Mouse (Mus musculus): ENCODE data around the gene Atp13a3. TPM values are rescaled to one million over a fixed set of nuclear protein-coding genes. Genes with fewer than 3 reads are reported as not detected.

The Atp13a3 gene
- polyA plus RNA-seq, 1 experiment from 2014 or later: 17.4 TPM

DNA sequence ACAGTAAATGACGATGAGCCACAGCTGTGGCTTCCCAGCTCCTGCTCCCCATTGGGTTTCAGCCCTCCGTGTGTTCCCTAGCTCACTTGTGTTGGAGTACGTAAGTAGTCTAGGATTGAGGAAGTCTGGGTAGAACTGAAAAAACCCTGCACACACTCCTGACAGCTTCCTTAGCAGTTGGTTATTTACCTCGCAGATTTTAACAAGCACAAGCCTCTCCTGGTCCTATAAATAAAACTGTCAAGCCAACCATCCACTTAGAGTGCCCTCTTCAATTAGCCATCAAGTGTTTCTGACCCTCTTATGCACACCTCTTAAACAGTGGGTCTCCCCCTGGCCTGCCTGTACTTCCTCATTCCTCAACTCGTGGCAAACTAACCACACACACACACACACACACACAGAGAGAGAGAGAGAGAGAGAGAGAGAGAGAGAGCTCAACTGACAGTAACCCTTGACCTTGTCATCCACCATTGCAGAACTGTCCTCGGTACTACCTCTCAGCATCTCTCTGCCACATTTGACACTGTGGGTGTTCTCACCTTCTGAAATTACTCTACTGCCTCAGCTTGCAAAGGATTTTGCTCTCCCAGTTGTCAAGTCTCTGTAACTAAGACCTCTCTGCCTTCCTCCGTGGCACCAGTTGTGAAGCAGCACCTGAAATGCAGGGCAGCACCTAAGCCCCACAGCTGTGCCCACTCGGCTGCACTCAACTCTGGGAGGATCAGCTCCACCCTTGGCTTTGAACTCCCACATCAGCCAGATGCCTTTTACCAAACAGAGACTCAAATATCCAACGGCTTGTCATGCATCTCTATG is 15.7 kb downstream of the Atp13a3 start:
- peak; percentile 59 for DNase-seq
- Histone ChIP-seq H3K9ac (peak overlapping the region; percentile 94; the same call in 1 of the 2 replicates), H3K4me3 (ENCODE audit: low read depth, low read length) (peak overlapping the region; percentile 87; the same call in 1 of the 2 replicates)

DNA sequence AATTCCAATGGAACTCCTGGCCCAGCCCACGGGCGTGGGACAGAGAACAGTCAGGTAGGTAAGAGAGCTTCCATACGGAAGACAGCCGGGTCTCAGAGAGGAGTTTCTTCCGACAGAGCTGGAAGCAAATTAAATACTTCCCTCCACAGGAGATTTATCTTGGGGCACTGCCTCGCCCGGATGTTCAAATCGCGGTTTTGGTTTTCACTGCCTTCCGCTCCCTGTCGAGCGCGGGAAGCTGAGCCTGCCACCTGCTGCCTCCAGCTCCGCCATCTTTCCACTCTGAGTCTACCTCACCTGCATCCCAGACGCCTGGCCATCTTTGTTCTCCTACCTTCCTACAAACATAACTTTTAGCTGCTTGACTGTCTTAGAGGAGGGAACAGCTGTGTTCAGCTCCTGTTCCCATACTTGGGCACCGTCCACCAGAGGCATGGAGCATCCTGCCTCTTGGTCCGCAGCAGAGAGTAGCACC is 16.5 kb downstream of the Atp13a3 start:
- TF ChIP-seq CTCF (IDR thresholded peaks at IDR 0.05; ENCODE audit: low read depth): no peak
- peak overlapping the region; percentile 87 for H3K4me3 ChIP-seq (ENCODE audit: low read depth, low read length)
- peaks cover 12% of the 10 kb centered on the region; the same call in 1 of the 2 replicates for H3K36me3 ChIP-seq (ENCODE audit: insufficient read depth)
- H3K27ac ChIP-seq (ENCODE audit: low read depth): peak overlapping the region; percentile 71
- H3K4me2 ChIP-seq: peak overlapping the region; percentile 92
- DNase-seq: peak; percentile 55
- H3K9me3 ChIP-seq (ENCODE audit: low read depth, low read length): no peaks in the 10 kb centered on the region
- ATAC-seq (ENCODE audit: insufficient read depth): peak; percentile 15; the same call in 1 of the 2 replicates
- WGBS: 2% methylated on average over 17 of the region's 17 CpGs
- no peaks in the 10 kb centered on the region for H3K27me3 ChIP-seq (ENCODE audit: insufficient read depth, low read length)
- H3K4me1 ChIP-seq (ENCODE audit: insufficient read depth): peaks cover 12% of the 10 kb centered on the region; the same call in 1 of the 2 replicates
- H3K9ac ChIP-seq: peak overlapping the region; percentile 94

More for the DNA sequence above, 15.7 kb downstream of the Atp13a3 start:
- peaks cover 9% of the 10 kb centered on the region; the same call in 1 of the 2 replicates for H3K36me3 ChIP-seq (ENCODE audit: insufficient read depth)
- no peaks in the 10 kb centered on the region for H3K27me3 ChIP-seq (ENCODE audit: insufficient read depth, low read length)
- ATAC-seq (ENCODE audit: insufficient read depth): peak; percentile 50
- H3K4me1 ChIP-seq (ENCODE audit: insufficient read depth): peaks cover 12% of the 10 kb centered on the region; the same call in 1 of the 2 replicates
- WGBS: 43% methylated on average over 9 of the region's 9 CpGs
- H3K9me3 ChIP-seq (ENCODE audit: low read depth, low read length): no peaks in the 10 kb centered on the region
- peak overlapping the region; percentile 92 for H3K4me2 ChIP-seq
- peak overlapping the region; percentile 71 for H3K27ac ChIP-seq (ENCODE audit: low read depth)
- no peak for TF ChIP-seq CTCF (IDR thresholded peaks at IDR 0.05; ENCODE audit: low read depth)

DNA sequence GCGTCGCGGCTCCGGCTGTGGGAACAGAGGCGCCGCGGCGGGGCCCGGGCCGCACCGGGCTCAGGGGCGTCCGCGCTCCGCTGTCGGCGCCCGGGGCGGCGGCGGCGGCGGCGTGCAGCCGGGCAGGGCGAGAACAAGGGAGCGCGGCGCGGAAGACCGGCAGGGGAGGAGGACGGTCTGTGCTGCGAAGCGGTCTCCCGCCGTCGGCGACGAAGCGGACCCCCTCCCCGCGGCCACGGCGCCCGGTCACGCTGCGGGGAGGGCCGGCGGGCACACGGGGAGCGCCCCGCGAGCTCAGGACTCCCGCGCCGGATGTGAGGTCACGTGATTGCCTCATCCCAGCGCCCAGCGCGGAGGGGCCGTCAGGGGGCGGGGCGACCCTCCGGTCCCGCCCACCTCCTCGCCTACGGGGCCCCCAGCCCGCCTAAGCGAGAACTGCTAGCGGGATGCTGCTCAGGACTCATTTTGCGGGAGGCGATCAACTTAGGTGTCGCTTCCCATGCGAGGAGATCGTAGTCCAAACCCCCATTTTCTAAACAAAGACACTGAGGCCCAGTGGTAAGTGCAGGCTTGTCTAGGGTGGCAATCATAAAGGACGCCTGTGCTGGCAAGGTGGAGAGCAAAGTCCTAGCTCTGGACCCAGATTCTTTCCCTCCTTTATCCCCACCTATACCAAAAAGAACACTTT is 17.1 kb downstream of the Atp13a3 start:
- 0% methylated on average over 39 of the region's 76 CpGs for WGBS
- no peaks in the 10 kb centered on the region for H3K27me3 ChIP-seq (ENCODE audit: insufficient read depth, low read length)
- H3K4me3 ChIP-seq (ENCODE audit: low read depth, low read length): peak overlapping the region; percentile 87

DNA sequence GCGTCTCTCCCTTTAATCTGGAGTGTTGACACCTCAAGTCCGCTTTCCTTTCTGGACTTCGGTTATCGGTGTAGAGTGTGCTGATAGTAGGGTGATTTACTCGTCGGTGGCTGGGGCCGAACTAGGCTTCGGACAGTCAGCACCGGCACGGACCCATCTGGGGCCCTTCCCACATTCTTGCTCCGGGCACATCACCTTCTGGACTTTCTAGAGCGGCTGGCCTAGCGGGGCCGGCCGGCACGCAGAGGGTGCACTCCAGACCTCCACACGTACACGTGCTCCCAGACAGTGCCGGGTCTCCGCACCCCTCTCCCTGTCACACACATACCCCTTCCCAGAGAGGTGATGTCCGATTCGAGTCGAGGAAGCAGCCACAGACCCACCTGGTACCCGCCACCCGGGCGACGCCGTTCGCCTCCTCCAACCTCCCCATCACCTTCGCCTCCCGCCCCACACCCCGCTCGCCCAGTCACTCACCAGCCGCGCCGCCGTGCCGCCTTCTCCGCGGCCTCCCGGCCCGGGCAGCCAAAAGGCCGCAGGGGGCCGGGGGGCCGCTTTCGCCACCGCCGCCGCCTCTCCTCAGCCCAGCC is 17.8 kb downstream of the Atp13a3 start:
- Histone ChIP-seq H3K4me1 (ENCODE audit: insufficient read depth) (peaks cover 12% of the 10 kb centered on the region; the same call in 1 of the 2 replicates), H3K27me3 (ENCODE audit: insufficient read depth, low read length) (no peaks in the 10 kb centered on the region), H3K9ac (peak overlapping the region; percentile 94), H3K4me2 (peak overlapping the region; percentile 92), H3K9me3 (ENCODE audit: low read depth, low read length) (no peaks in the 10 kb centered on the region), H3K27ac (ENCODE audit: low read depth) (peak overlapping the region; percentile 71), H3K4me3 (ENCODE audit: low read depth, low read length) (peak overlapping the region; percentile 87), H3K36me3 (ENCODE audit: insufficient read depth) (peaks cover 19% of the 10 kb centered on the region; the same call in 1 of the 2 replicates)
- under 1% methylated on average over 46 of the region's 49 CpGs for WGBS
- TF ChIP-seq CTCF (IDR thresholded peaks at IDR 0.05; ENCODE audit: low read depth): no peak
- peak; percentile 42 for DNase-seq
- ATAC-seq (ENCODE audit: insufficient read depth): peak; percentile 55

More for the DNA sequence above, 17.1 kb downstream of the Atp13a3 start:
- ATAC-seq (ENCODE audit: insufficient read depth): peak; percentile 90
- Histone ChIP-seq H3K9ac (peak overlapping the region; percentile 94), H3K36me3 (ENCODE audit: insufficient read depth) (peaks cover 15% of the 10 kb centered on the region; the same call in 1 of the 2 replicates), H3K4me1 (ENCODE audit: insufficient read depth) (peaks cover 12% of the 10 kb centered on the region; the same call in 1 of the 2 replicates), H3K27ac (ENCODE audit: low read depth) (peak overlapping the region; percentile 71), H3K9me3 (ENCODE audit: low read depth, low read length) (no peaks in the 10 kb centered on the region), H3K4me2 (peak overlapping the region; percentile 92)
- no peak for TF ChIP-seq CTCF (IDR thresholded peaks at IDR 0.05; ENCODE audit: low read depth)
- peak; percentile 96 for DNase-seq

DNA sequence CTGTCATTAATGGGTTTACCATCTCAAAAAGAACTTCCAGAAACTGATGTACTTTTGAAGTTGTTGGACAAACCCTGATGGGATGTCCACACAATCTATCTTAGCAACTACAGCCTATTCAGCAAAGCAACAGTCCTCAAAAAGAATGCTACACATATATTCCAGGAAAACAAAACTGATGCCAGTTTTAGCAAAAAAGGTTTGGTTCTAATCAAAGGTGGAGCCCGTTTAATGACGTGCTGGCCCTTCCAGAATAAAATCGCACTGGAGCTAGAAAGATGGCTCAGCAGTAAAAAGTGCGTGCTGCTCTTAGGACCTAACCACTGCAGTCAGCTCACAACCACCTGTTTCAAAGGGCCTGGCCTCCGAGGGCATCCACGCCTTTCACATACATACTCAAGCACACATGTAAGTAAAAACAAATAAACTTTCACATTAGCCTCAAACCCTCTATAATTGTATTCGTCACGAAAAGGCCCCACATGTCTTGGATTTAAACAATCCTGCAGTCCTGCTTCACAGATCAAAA is 18.8 kb downstream of the Atp13a3 start:
- no peak for ATAC-seq (ENCODE audit: insufficient read depth)
- no peak for TF ChIP-seq CTCF (IDR thresholded peaks at IDR 0.05; ENCODE audit: low read depth)
- H3K36me3 ChIP-seq (ENCODE audit: insufficient read depth): peaks cover 19% of the 10 kb centered on the region; the same call in 1 of the 2 replicates

DNA sequence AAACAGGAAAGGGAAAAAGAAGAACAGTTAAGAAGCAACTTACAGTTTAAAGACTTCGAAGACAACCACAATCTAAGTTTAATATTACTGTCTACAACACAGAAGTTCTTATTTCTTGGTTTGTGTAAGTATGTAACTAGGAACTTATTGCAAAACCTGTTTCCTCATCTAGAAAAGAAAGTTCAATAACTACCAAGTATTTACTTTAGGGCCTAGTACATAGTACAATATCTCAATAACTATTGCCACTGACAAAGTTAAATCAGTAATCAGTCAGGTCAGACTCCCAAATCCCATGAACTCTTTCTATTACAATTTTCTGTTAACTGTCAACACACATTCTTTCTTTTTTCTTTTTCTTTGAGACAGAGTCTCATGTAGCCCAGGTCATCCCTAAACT is 20.2 kb downstream of the Atp13a3 start:
- H3K4me3 ChIP-seq (ENCODE audit: low read depth, low read length): no peak overlapping the region
- ATAC-seq (ENCODE audit: insufficient read depth) (no peak), DNase-seq (no peak)
- peaks cover 19% of the 10 kb centered on the region; the same call in 1 of the 2 replicates for H3K36me3 ChIP-seq (ENCODE audit: insufficient read depth)
- H3K9ac ChIP-seq: no peak overlapping the region
- peaks cover 12% of the 10 kb centered on the region; the same call in 1 of the 2 replicates for H3K4me1 ChIP-seq (ENCODE audit: insufficient read depth)
- no peak for TF ChIP-seq CTCF (IDR thresholded peaks at IDR 0.05; ENCODE audit: low read depth)
- no peaks in the 10 kb centered on the region for H3K9me3 ChIP-seq (ENCODE audit: low read depth, low read length)
- H3K27me3 ChIP-seq (ENCODE audit: insufficient read depth, low read length): no peaks in the 10 kb centered on the region
- no peak overlapping the region for H3K27ac ChIP-seq (ENCODE audit: low read depth)
- WGBS: 89% methylated on average over 1 of the region's 1 CpGs
- H3K4me2 ChIP-seq: no peak overlapping the region

More for the DNA sequence above, 18.8 kb downstream of the Atp13a3 start:
- 63% methylated on average over 8 of the region's 8 CpGs for WGBS
- H3K9me3 ChIP-seq (ENCODE audit: low read depth, low read length): no peaks in the 10 kb centered on the region
- H3K4me2 ChIP-seq: peak overlapping the region; percentile 92
- no peak overlapping the region for H3K27ac ChIP-seq (ENCODE audit: low read depth)
- no peak for DNase-seq
- H3K9ac ChIP-seq: peak overlapping the region; percentile 94; the same call in 1 of the 2 replicates
- H3K4me3 ChIP-seq (ENCODE audit: low read depth, low read length): peak overlapping the region; percentile 87
- H3K27me3 ChIP-seq (ENCODE audit: insufficient read depth, low read length): no peaks in the 10 kb centered on the region
- H3K4me1 ChIP-seq (ENCODE audit: insufficient read depth): peaks cover 12% of the 10 kb centered on the region; the same call in 1 of the 2 replicates
